Mouse (Mus musculus) stomach, embryonic 14.5 days (tissue): ENCODE measurements at regions not wholly inside any gene's neighbourhood (a gene's known extent, or its start where the extent isn't known, plus 50 kb on each side); places are given as distances from the start of the nearest gene placed in this dataset.

Experiments
- ATAC-seq: fragments of 200-750 bp; cut with Nextera tagmentation; 2 replicates; pipeline ENCODE4 v1.8.0; 2017; ENCODE audit warnings: low read depth, moderate TSS enrichment; ENCODE audit not compliant: insufficient number of reproducible peaks, insufficient read depth, low FRiP score
- H3K27ac ChIP-seq: fragments of 300-500 bp; sonication (generic); 2 replicates; pipeline ENCODE4 v1.5.1; 2014; ENCODE audit warnings: mild to moderate bottlenecking, low read length, moderate library complexity, mixed read lengths
- H3K27me3 ChIP-seq: fragments of 300-500 bp; sonication (generic); 2 replicates; pipeline ENCODE4 v1.6.1; 2014; ENCODE audit warnings: low read length, control low read depth, mixed read lengths; ENCODE audit not compliant: control insufficient read depth, insufficient read depth
- H3K36me3 ChIP-seq: fragments of 300-500 bp; sonication (generic); 2 replicates; pipeline ENCODE4 v1.6.1; 2014; ENCODE audit warnings: mild to moderate bottlenecking, control low read depth, low read length, moderate library complexity, mixed read lengths; ENCODE audit not compliant: control insufficient read depth, insufficient read depth
- H3K4me1 ChIP-seq: fragments of 300-500 bp; sonication (generic); 2 replicates; pipeline ENCODE4 v1.6.1; 2014; ENCODE audit warnings: low read length, control low read depth, mixed read lengths; ENCODE audit not compliant: control insufficient read depth, insufficient read depth
- H3K4me2 ChIP-seq: fragments of 300-500 bp; sonication (generic); replicated peaks from 2 replicates; pipeline ENCODE4 v1.6.1; 2014; ENCODE audit warnings: low read depth, low read length, control low read depth
- H3K4me3 ChIP-seq: fragments of 300-500 bp; sonication (generic); 2 replicates; pipeline ENCODE4 v1.5.1; 2014; ENCODE audit warnings: low read depth, low read length, control low read depth
- H3K9ac ChIP-seq: fragments of 300-500 bp; sonication (generic); replicated peaks from 2 replicates; pipeline ENCODE4 v1.6.1; 2014; ENCODE audit warnings: low read depth, mild to moderate bottlenecking, control low read depth, low read length, moderate library complexity, mixed read lengths
- H3K9me3 ChIP-seq: fragments of 300-500 bp; sonication (generic); 2 replicates; pipeline ENCODE4 v1.6.1; 2016; ENCODE audit warnings: low read depth, low read length, control low read depth; ENCODE audit not compliant: control insufficient read depth
- WGBS: fragments of 180-500 bp; shearing (Covaris S2); extraction: QIAGEN DNeasy Blood & Tissue Kit; methylation state at CpG from one replicate; pipeline ENCODE4 v1.1.7; 2014; 5-methylcytosine and 5-hydroxymethylcytosine counted together

DNA sequence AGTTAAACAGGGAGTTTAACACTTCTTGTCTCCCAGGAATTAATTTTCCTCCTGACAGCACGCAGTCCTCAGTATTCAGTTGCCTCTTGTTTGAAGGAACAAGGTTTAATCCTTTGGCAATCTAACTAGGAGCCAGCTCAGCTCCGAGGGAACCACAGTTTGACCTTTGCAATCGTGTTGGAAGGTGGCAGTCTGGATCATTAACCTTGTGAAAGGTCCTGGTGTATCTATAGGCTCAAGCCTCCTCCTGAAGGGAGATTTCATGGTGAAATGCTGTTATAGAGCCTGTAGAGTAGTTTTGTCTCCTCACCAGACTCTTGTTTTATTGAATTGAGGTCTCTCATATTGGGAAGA is 1723.6 kb upstream of the Gm7489 start:
- Histone ChIP-seq H3K36me3 (no peaks in the 10 kb centered on the region), H3K27ac (peak overlapping the region; percentile 53; the same call in 1 of the 2 replicates), H3K4me3 (no peak overlapping the region), H3K4me1 (peaks cover 6% of the 10 kb centered on the region; the same call in 1 of the 2 replicates), H3K4me2 (no peak overlapping the region), H3K27me3 (no peaks in the 10 kb centered on the region), H3K9ac (no peak overlapping the region), H3K9me3 (no peaks in the 10 kb centered on the region)
- 11% methylated on average over 3 of the region's 3 CpGs for WGBS
- ATAC-seq: no peak

DNA sequence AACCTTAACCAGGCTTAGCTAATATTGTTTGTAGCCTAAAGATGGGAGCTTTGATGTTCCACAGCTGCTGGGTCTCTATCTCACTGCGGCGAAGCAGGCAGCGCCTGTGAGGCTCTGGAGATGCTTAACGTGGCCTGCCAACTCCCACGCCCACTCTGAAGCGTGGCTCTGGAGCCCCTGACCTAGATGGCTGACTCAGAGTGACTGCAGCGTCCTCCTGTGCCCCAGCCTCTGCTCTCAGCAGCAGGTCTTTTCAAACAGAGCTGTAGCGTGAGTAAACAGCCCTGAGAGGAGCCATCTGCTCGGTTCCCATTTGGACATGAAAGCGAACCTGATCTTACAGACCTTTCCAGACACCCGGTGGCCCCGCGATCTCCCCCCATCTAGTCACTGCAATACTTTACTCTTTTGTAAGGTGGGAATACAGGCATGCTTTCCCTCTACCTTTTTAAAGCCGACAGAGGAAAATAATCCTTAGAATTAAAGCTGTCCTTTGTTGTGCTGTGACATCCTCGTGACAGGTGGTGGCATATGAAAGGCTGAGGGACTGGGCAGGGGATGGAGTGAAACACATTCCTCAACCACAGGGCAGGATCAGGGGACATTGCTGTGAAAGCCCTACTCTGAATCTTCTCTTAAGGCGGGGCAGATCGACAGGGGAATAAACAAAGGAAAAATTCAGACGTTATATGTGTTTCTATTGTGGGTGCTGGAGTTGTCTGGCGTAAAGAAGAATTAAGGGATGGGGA is 1723.0 kb upstream of the Gm7489 start:
- Histone ChIP-seq H3K27ac (no peak overlapping the region; the same call in 1 of the 2 replicates), H3K27me3 (no peaks in the 10 kb centered on the region), H3K4me3 (no peak overlapping the region), H3K4me2 (peak overlapping the region; percentile 17; the same call in 1 of the 2 replicates), H3K9me3 (no peaks in the 10 kb centered on the region), H3K9ac (no peak overlapping the region), H3K4me1 (peaks cover 6% of the 10 kb centered on the region; the same call in 1 of the 2 replicates), H3K36me3 (no peaks in the 10 kb centered on the region)
- peak; percentile 76; the same call in 1 of the 2 replicates for ATAC-seq
- WGBS: 11% methylated on average over 19 of the region's 19 CpGs

- Histone ChIP-seq H3K9me3 (no peaks in the 10 kb centered on the region), H3K9ac (no peak overlapping the region), H3K36me3 (no peaks in the 10 kb centered on the region), H3K4me3 (no peak overlapping the region), H3K27ac (no peak overlapping the region), H3K27me3 (no peaks in the 10 kb centered on the region), H3K4me1 (peaks cover 6% of the 10 kb centered on the region; the same call in 1 of the 2 replicates), H3K4me2 (no peak overlapping the region)
- 86% methylated on average over 4 of the region's 4 CpGs for WGBS
- ATAC-seq: no peak
Observed at GRCm38 (mm10) chr15:52166144-52166543, 1718.6 kb upstream of the Gm7489 start.

- no peaks in the 10 kb centered on the region for H3K9me3 ChIP-seq
- H3K4me3 ChIP-seq: no peak overlapping the region
- no peaks in the 10 kb centered on the region for H3K36me3 ChIP-seq
Observed at GRCm38 (mm10) chr15:52166595-52167443, 1717.9 kb upstream of the Gm7489 start.

DNA sequence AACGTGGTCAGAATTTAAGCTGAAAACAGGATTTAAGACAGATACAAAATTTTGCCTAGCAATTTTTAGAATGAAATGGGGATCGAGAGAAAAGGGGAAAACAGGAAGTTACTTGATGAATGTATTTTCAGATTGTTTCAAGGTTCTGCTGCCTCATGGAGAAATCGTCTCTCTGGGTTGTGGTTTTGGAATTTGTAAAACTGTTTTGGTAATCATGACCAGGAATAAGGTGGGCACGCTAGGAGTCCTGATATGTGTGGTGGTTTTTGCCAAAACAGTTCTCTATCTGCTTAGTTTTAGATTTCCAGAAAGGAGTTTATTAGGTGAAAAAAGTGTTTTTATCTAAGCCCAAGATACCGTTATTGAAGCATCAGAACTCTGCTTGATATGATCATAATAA is 1716.9 kb upstream of the Gm7489 start:
- Histone ChIP-seq H3K4me1 (no peaks in the 10 kb centered on the region), H3K36me3 (no peaks in the 10 kb centered on the region), H3K4me2 (no peak overlapping the region), H3K27me3 (no peaks in the 10 kb centered on the region), H3K27ac (no peak overlapping the region), H3K9ac (no peak overlapping the region), H3K9me3 (no peaks in the 10 kb centered on the region), H3K4me3 (no peak overlapping the region)
- 77% methylated on average over 5 of the region's 5 CpGs for WGBS
- no peak for ATAC-seq

More at GRCm38 (mm10) chr15:52166595-52167443, 1717.9 kb upstream of the Gm7489 start:
- ATAC-seq: no peak
- Histone ChIP-seq H3K9ac (no peak overlapping the region), H3K4me1 (peaks cover 3% of the 10 kb centered on the region; the same call in 1 of the 2 replicates), H3K27me3 (no peaks in the 10 kb centered on the region), H3K27ac (no peak overlapping the region), H3K4me2 (no peak overlapping the region)
- 77% methylated on average over 10 of the region's 10 CpGs for WGBS

- H3K27ac ChIP-seq: no peak overlapping the region
- H3K9me3 ChIP-seq: no peaks in the 10 kb centered on the region
- H3K4me1 ChIP-seq: 0 out of 2 replicates have a peak, but pooled peaks cover 3% of the 10 kb centered on the region
- no peak overlapping the region for H3K4me2 ChIP-seq
- no peaks in the 10 kb centered on the region for H3K27me3 ChIP-seq
- WGBS: 84% methylated on average over 1 of the region's 1 CpGs
- H3K36me3 ChIP-seq: no peaks in the 10 kb centered on the region
- H3K9ac ChIP-seq: no peak overlapping the region
- ATAC-seq: no peak
- no peak overlapping the region for H3K4me3 ChIP-seq
Observed at GRCm38 (mm10) chr15:52176951-52177350, 1707.8 kb upstream of the Gm7489 start.

- ATAC-seq: no peak
- WGBS: 66% methylated on average over 3 of the region's 3 CpGs
Observed at GRCm38 (mm10) chr15:52178668-52179067, 1706.0 kb upstream of the Gm7489 start.

DNA sequence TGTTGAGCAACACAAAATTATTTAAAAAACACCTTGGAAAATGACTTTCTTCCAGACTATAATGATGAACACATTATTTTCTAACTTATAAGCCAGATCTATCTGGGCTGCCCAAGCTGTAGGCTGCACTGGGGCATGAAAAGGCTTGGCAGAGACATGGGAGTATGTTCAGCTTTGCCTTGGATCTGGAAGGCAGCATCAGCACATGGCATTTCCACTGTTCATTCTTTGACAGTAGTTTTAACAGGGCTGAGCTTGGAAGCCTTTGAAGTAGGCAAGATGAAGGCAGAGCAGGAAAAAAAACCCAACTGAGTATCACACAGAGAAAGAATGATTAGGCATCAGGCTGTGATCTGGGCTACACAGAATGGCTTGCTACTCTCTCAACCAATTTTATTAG is 1705.3 kb upstream of the Gm7489 start:
- Histone ChIP-seq H3K27ac (no peak overlapping the region), H3K4me1 (0 out of 2 replicates have a peak, but pooled peaks cover 3% of the 10 kb centered on the region), H3K4me3 (no peak overlapping the region), H3K36me3 (no peaks in the 10 kb centered on the region), H3K27me3 (no peaks in the 10 kb centered on the region), H3K9ac (no peak overlapping the region), H3K9me3 (no peaks in the 10 kb centered on the region), H3K4me2 (no peak overlapping the region)
- ATAC-seq: no peak

More at GRCm38 (mm10) chr15:52178668-52179067, 1706.0 kb upstream of the Gm7489 start:
- H3K9ac ChIP-seq: no peak overlapping the region
- H3K9me3 ChIP-seq: no peaks in the 10 kb centered on the region
- 0 out of 2 replicates have a peak, but pooled peaks cover 3% of the 10 kb centered on the region for H3K4me1 ChIP-seq
- no peaks in the 10 kb centered on the region for H3K27me3 ChIP-seq
- no peak overlapping the region for H3K27ac ChIP-seq
- no peak overlapping the region for H3K4me3 ChIP-seq
- no peaks in the 10 kb centered on the region for H3K36me3 ChIP-seq
- H3K4me2 ChIP-seq: no peak overlapping the region
